Mouse (Mus musculus) myocyte (in vitro differentiated cells): ENCODE results near the gene Epx. TPM values are rescaled to one million over a fixed set of nuclear protein-coding genes. Genes with fewer than 3 reads are reported as not detected.

ENCODE experiments used
- H3K27me3 ChIP-seq: one replicate; pipeline ENCODE4 v1.6.1; 2011; ENCODE audit not compliant: control insufficient read depth, insufficient read depth, insufficient read length
- H3K36me3 ChIP-seq: one replicate; pipeline ENCODE4 v1.6.1; 2011; ENCODE audit not compliant: control insufficient read depth, insufficient read depth
- H3K4me2 ChIP-seq: one replicate; pipeline ENCODE4 v1.6.1; 2011; ENCODE audit warnings: low read depth, control low read depth
- H3K4me3 ChIP-seq: one replicate; pipeline ENCODE4 v1.5.1; 2011; ENCODE audit warnings: mild to moderate bottlenecking, control low read depth, moderate library complexity
- H3K79me2 ChIP-seq: one replicate; pipeline ENCODE4 v1.6.1; 2011; ENCODE audit not compliant: control insufficient read depth, insufficient read depth
- H3ac ChIP-seq: one replicate; pipeline ENCODE4 v1.6.1; 2011; ENCODE audit not compliant: control insufficient read depth, insufficient read length
- CEBPB ChIP-seq: IDR thresholded peaks from 2 replicates; pipeline ENCODE4 v1.6.1; 2011; ENCODE audit warnings: mild to moderate bottlenecking, moderate library complexity; ENCODE audit not compliant: poor library complexity, insufficient read depth, severe bottlenecking
- E2F4 ChIP-seq: IDR thresholded peaks from one replicate; pipeline ENCODE4 v1.6.1; 2011; ENCODE audit warnings: mild to moderate bottlenecking, control low read depth, moderate library complexity; ENCODE audit not compliant: insufficient read depth
- MAX ChIP-seq: IDR thresholded peaks from one replicate; pipeline ENCODE4 v1.6.1; 2011; ENCODE audit warnings: low read depth, mild to moderate bottlenecking, control low read depth
- MYOD1 ChIP-seq, 3 experiments: IDR thresholded peaks; one replicate each; pipeline ENCODE4 v1.6.1; 2011; ENCODE audit warnings: control low read depth in 2 of 3, low read depth in 2 of 3, mild to moderate bottlenecking in 2 of 3, moderate library complexity in 1 of 3; ENCODE audit not compliant: insufficient read length in 2 of 3, control insufficient read depth in 1 of 3
- MYOG ChIP-seq, 3 experiments: IDR thresholded peaks; one replicate each; pipeline ENCODE4 v1.6.1; 2011; ENCODE audit warnings: control low read depth in 2 of 3, low read depth in 2 of 3, mild to moderate bottlenecking in 2 of 3; ENCODE audit not compliant: insufficient read length in 2 of 3, control insufficient read depth in 1 of 3, insufficient read depth in 1 of 3
- POLR2A ChIP-seq: IDR thresholded peaks from one replicate; pipeline ENCODE4 v1.6.1; 2011; ENCODE audit warnings: low read depth, mild to moderate bottlenecking, control low read depth, moderate library complexity; ENCODE audit not compliant: insufficient read length
- POLR2AphosphoS2 ChIP-seq: IDR thresholded peaks from one replicate; pipeline ENCODE4 v1.6.1; 2011; ENCODE audit warnings: low read depth, control low read depth; ENCODE audit not compliant: insufficient read length
- REST ChIP-seq: IDR thresholded peaks from one replicate; pipeline ENCODE4 v1.6.1; 2011; ENCODE audit warnings: mild to moderate bottlenecking, control low read depth, moderate library complexity; ENCODE audit not compliant: insufficient read depth, insufficient read length
- SRF ChIP-seq: IDR thresholded peaks from one replicate; pipeline ENCODE4 v1.6.1; 2011; ENCODE audit warnings: low read depth; ENCODE audit not compliant: control insufficient read depth, insufficient read length
- TCF12 ChIP-seq: IDR thresholded peaks from one replicate; pipeline ENCODE4 v1.6.1; 2011; ENCODE audit warnings: mild to moderate bottlenecking, control low read depth; ENCODE audit not compliant: poor library complexity, insufficient read depth, severe bottlenecking
- TCF3 ChIP-seq: IDR thresholded peaks from one replicate; pipeline ENCODE4 v1.6.1; 2011; ENCODE audit warnings: low read depth, control low read depth; ENCODE audit not compliant: insufficient read length
- USF1 ChIP-seq: IDR thresholded peaks from one replicate; pipeline ENCODE4 v1.6.1; 2011; ENCODE audit warnings: low read depth, mild to moderate bottlenecking, control low read depth, moderate library complexity
- polyA plus RNA-seq: library from polyadenylated mRNA; unstranded; fragments of >200 nt; fragmentation: generic; extraction: Trizol; gene quantifications from one replicate; pipeline ENCODE4 v1.2.1, GENCODE M21; 2012; ENCODE audit warnings: missing spikeins

Epx gene
- polyA plus RNA-seq, 1 experiment = not detected

DNA sequence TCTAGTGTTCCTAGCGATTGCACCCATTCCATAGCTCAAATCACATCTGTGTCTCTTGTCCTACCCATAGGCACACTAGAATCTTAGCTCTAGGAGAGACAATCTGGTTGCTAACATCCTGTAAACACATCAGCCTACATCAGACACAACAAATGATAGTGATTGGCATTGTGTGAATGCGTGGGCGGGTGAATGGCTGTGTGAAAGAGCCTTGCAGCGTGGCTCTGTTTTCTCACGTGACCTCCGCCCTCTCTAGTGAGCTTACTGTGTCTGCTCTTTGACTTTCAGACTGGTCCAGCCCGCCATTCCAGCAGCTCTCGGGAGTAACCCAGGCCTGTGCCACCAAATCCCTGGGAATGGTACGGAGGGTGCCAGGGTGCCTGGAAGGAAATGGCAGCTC lies 14.9 kb downstream of the Epx start:
- Histone ChIP-seq H3K4me2 (no peak overlapping the region), H3K4me3 (no peak overlapping the region), H3K27me3 (no peaks in the 10 kb centered on the region), H3K79me2 (no peaks in the 10 kb centered on the region), H3ac (no peak overlapping the region), H3K36me3 (no peaks in the 10 kb centered on the region)
- TF ChIP-seq POLR2A (no peak), MYOG (IDR thresholded peaks at IDR 0.05; ENCODE audit: control insufficient read depth in 1 of 3, insufficient read depth in 1 of 3, insufficient read length in 2 of 3, low read depth in 2 of 3) (no peak), MYOD1 (IDR thresholded peaks at IDR 0.05; ENCODE audit: control insufficient read depth in 1 of 3, insufficient read length in 2 of 3, low read depth in 2 of 3) (no peak), SRF (no peak), TCF3 (no peak), REST (no peak), MAX (no peak)

DNA sequence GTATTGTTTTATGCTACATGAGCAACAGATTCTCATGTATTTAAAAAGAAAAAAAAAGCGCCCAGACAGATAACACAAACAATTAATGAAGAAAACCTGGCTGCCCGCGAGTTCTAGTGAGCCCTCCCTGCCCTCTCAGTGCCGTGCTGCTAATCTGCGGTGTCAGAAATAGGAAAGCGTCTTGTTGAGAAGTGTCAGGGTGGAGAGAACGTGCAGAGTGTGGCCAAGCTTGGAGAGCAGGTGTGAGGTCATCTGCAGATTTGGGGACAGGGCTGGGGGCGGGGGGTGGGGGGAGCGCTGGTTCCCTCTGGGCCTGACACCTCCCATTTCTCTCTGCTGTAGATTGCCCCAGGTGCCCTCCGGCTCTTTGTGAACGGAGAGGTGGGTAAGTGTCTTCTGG lies 16.1 kb downstream of the Epx start:
- H3K36me3 ChIP-seq = no peaks in the 10 kb centered on the region
- H3K79me2 ChIP-seq = no peaks in the 10 kb centered on the region
- TF ChIP-seq CEBPB = no peak
- no peaks in the 10 kb centered on the region for H3K27me3 ChIP-seq
- no peak overlapping the region for H3K4me3 ChIP-seq
- no peak overlapping the region for H3ac ChIP-seq
- H3K4me2 ChIP-seq = no peak overlapping the region

DNA sequence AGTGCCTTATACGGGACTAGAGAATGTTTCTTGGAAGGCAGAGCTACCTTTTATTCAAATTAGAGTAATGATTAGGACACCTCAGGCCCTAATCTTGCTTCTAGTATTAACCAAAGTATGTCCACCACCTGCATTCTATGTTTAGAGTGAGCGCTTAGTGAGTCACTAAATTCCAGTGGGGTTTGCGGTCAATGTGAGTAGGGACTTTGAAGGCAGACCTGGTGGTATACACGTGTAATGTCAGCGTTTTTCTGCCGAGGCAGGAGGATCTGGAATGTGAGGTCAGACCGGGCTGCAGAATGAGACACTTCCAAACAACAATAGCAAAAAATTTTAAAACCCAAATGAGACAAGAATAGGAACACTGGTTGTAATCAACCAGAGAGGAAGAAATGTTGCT lies 20.8 kb downstream of the Epx start:
- H3K4me2 ChIP-seq = no peak overlapping the region
- no peak overlapping the region for H3ac ChIP-seq
- no peaks in the 10 kb centered on the region for H3K36me3 ChIP-seq
- no peaks in the 10 kb centered on the region for H3K79me2 ChIP-seq
- H3K27me3 ChIP-seq = no peaks in the 10 kb centered on the region
- no peak for TF ChIP-seq USF1
- TF ChIP-seq E2F4 = no peak
- no peak for TF ChIP-seq SRF
- no peak for TF ChIP-seq TCF3
- no peak for TF ChIP-seq CEBPB
- no peak for TF ChIP-seq MYOG (IDR thresholded peaks at IDR 0.05; ENCODE audit: control insufficient read depth in 1 of 3, insufficient read depth in 1 of 3, insufficient read length in 2 of 3, low read depth in 2 of 3)
- TF ChIP-seq TCF12 = no peak
- TF ChIP-seq MAX = no peak
- TF ChIP-seq POLR2AphosphoS2 = no peak
- no peak for TF ChIP-seq POLR2A
- no peak for TF ChIP-seq MYOD1 (IDR thresholded peaks at IDR 0.05; ENCODE audit: control insufficient read depth in 1 of 3, insufficient read length in 2 of 3, low read depth in 2 of 3)
- TF ChIP-seq REST = no peak
- no peak overlapping the region for H3K4me3 ChIP-seq

DNA sequence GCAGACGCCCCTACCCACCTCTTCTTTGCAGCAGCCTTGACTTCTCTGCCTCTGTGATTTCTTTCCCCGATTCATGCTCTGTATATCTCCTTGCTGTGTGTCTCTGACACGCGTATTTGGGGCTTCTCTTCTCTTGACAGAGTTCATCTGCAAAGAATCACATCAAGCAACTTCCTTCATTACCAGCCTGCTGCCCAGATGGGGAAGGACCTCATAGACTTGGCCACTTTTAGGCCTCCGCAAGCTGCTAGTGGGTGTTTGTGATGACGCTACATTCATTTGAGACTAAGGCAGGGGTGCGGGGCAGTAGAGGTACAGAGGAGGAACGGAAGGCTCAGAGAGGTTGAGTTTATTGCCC lies 21.8 kb downstream of the Epx start:
- no peak for TF ChIP-seq E2F4
- TF ChIP-seq CEBPB = no peak

DNA sequence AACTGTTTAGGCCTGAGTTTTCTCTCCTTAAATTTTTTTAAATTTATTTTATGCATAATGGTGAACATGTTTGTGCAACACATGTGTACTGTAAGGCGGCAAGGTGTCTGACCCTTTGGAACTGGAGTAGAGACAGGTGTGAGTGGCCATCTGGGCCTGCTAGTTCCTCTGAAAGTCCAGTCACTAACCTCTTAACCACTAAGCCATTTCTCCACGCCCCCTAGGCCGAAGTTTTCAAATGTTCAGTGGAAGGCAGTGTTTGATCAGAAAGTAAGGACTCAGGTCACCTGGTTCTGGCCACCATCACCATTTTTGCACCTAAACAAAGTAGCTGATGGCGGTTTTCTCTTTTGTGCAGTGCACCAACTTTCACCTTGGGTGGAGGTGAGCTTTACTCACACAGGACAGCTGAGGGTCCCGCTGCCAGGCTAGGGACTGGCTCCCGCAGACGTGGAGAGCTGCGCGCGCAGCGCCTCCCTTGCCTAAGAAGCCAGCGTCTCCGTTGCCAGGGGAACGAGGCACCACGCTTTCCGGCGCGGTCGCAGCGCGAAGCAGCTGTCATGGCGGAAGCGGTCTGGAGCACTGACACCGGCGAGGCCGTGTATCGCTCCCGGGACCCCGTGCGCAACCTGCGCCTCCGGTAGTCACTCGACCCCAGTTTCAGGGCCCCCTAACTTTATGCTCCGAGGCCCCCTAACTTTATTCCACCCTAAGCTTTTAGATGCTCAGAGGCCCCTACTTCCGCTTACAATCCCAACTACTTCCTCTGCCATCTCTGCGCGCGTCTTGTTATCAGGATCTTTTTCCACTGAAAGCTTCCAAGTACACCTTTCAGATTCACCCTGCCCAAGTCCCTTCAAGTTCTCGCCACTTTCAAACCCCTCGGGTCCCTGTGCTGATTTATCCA lies 22.4 kb downstream of the Epx start, which contains the start of gene Mks1:
TSS of gene Mks1 (plus strand) at position 526 of the 907 bp plus-strand sequence.
- Histone ChIP-seq H3K4me2 (peak within 1 kb of the TSS; percentile 94), H3ac (no peak within 1 kb of the TSS), H3K79me2 (no peaks in the 10 kb centered on the region), H3K36me3 (no peaks in the 10 kb centered on the region), H3K4me3 (peak within 1 kb of the TSS; percentile 47), H3K27me3 (no peaks in the 10 kb centered on the region)
- TF ChIP-seq MAX = no peak
- no peak for TF ChIP-seq E2F4
- TF ChIP-seq CEBPB = no peak
- peak; percentile 39 for TF ChIP-seq SRF
- TF ChIP-seq POLR2AphosphoS2 = peak; percentile 81
- peak; percentile 50 to 98 (median 96) for TF ChIP-seq MYOG (IDR thresholded peaks at IDR 0.05; ENCODE audit: control insufficient read depth in 1 of 3, insufficient read depth in 1 of 3, insufficient read length in 2 of 3, low read depth in 2 of 3)
- TF ChIP-seq USF1 = no peak
- TF ChIP-seq TCF3 = peak; percentile 41
- TF ChIP-seq MYOD1 (IDR thresholded peaks at IDR 0.05; ENCODE audit: control insufficient read depth in 1 of 3, insufficient read length in 2 of 3, low read depth in 2 of 3) = peak in 2 of 3 experiments; percentile 93 to 94
- TF ChIP-seq TCF12 = no peak
- TF ChIP-seq POLR2A = peak; percentile 94
- no peak for TF ChIP-seq REST

More for the DNA sequence above, 21.8 kb downstream of the Epx start:
- Histone ChIP-seq H3K4me2 (peak overlapping the region; percentile 94), H3K4me3 (peak overlapping the region; percentile 47), H3K27me3 (no peaks in the 10 kb centered on the region), H3ac (no peak overlapping the region), H3K36me3 (no peaks in the 10 kb centered on the region), H3K79me2 (no peaks in the 10 kb centered on the region)
